Comparison of ENCODE assay signal across 8 mouse cellular contexts in genomic region chr7:25754738-25755467, GRCm38 (mm10). TPM values are rescaled to one million over a fixed set of nuclear protein-coding genes. Genes with fewer than 3 reads are reported as not detected.
DNase-seq lines count a peak whose midpoint lies in the region; ATAC-seq and TF ChIP-seq lines count a peak whose summit lies in the region.

TSS of gene Hnrnpul1 (minus strand) at chr7:25754757.

- no peak for TF ChIP-seq RAD21 in CH12.LX (IDR thresholded peaks at IDR 0.05; ENCODE audit: low read depth, low read length)

- H3K9ac ChIP-seq in CH12.LX (ENCODE audit: insufficient read depth, low read depth), result peak within 1 kb of the TSS; percentile 100
- H3K9ac ChIP-seq in forebrain, embryonic 11.5 days (ENCODE audit: low read length), result peak within 1 kb of the TSS; percentile 99
- H3K9ac ChIP-seq in heart, embryonic 16.5 days (ENCODE audit: low read length), result peak within 1 kb of the TSS; percentile 100
- H3K9ac ChIP-seq in liver, embryonic 15.5 days, result peak within 1 kb of the TSS; percentile 88
- peak within 1 kb of the TSS; percentile 96 for H3K9ac ChIP-seq in neural tube, embryonic 12.5 days

- peak; percentile 99 for DNase-seq in CH12.LX (ENCODE audit: extremely low read depth)
- peak; percentile 98 for DNase-seq in c-Kit-positive CD71-positive TER-119-negative erythroid progenitor cells, embryonic 14.5 days (ENCODE audit: low read depth)
- DNase-seq in forebrain, embryonic 11.5 days (ENCODE audit: low spot score), result peak; percentile 98
- peak; percentile 99 for DNase-seq in kidney, postnatal 36 days
- peak; percentile 99 for DNase-seq in telencephalon, adult 2 months (ENCODE audit: low read depth, low spot score)

- peak within 1 kb of the TSS; percentile 97 for H3K27ac ChIP-seq in CH12.LX (ENCODE audit: insufficient read depth, low read depth)
- H3K27ac ChIP-seq in forebrain, embryonic 11.5 days (ENCODE audit: low read depth, low read length), result peak within 1 kb of the TSS; percentile 97
- H3K27ac ChIP-seq in heart, embryonic 16.5 days (ENCODE audit: low read length), result peak within 1 kb of the TSS; percentile 98
- peak within 1 kb of the TSS; percentile 97 for H3K27ac ChIP-seq in liver, embryonic 15.5 days (replicated peaks)
- H3K27ac ChIP-seq in neural tube, embryonic 12.5 days, result peak within 1 kb of the TSS; percentile 88

- peaks cover 44% of the 10 kb centered on the region for H3K79me2 ChIP-seq in CH12.LX (replicated peaks; ENCODE audit: control insufficient read depth, extremely low read depth, insufficient read depth, poor library complexity, severe bottlenecking)

- ATAC-seq in forebrain, embryonic 11.5 days (replicated peaks; ENCODE audit: low FRiP score), result peak; percentile 94
- peak; percentile 90 for ATAC-seq in heart, embryonic 16.5 days (replicated peaks; ENCODE audit: extremely low read depth, insufficient read depth, low FRiP score)
- ATAC-seq in liver, embryonic 15.5 days (ENCODE audit: insufficient read depth), result peak; percentile 91
- ATAC-seq in neural tube, embryonic 12.5 days (ENCODE audit: low FRiP score, low read depth), result peak; percentile 93

- H3K4me1 ChIP-seq in CH12.LX (ENCODE audit: control insufficient read depth in 1 of 2, insufficient read depth in 2 of 2), result peaks cover 5 to 32% of the 10 kb centered on the region in 2 experiments; a peak in 3 of 4 replicates
- H3K4me1 ChIP-seq in forebrain, embryonic 11.5 days (replicated peaks; ENCODE audit: control insufficient read depth, insufficient read depth, low read length), result peaks cover 7% of the 10 kb centered on the region
- H3K4me1 ChIP-seq in heart, embryonic 16.5 days (ENCODE audit: control insufficient read depth, insufficient read depth, low read length), result peaks cover 19% of the 10 kb centered on the region
- H3K4me1 ChIP-seq in liver, embryonic 15.5 days (replicated peaks), result peaks cover 41% of the 10 kb centered on the region
- peaks cover 20% of the 10 kb centered on the region for H3K4me1 ChIP-seq in neural tube, embryonic 12.5 days

- peak; percentile 57 for TF ChIP-seq POLR2A in CH12.LX (IDR thresholded peaks at IDR 0.05; ENCODE audit: low read depth, low read length)

- under 1% methylated on average over 55 of the region's 55 CpGs for WGBS in forebrain, embryonic 11.5 days
- under 1% methylated on average over 55 of the region's 55 CpGs for WGBS in heart, embryonic 16.5 days
- WGBS in liver, embryonic 15.5 days (ENCODE audit: insufficient replicate concordance), result under 1% methylated on average over 55 of the region's 55 CpGs
- under 1% methylated on average over 55 of the region's 55 CpGs for WGBS in neural tube, embryonic 12.5 days

- H3K36me3 ChIP-seq in CH12.LX (replicated peaks in 1 of 2; ENCODE audit: control insufficient read depth in 1 of 2, insufficient read depth in 1 of 2, low read length in 1 of 2), result peaks cover 7 to 25% of the 10 kb centered on the region in 2 experiments
- H3K36me3 ChIP-seq in forebrain, embryonic 11.5 days (ENCODE audit: control insufficient read depth, insufficient read depth, low read length), result peaks cover 5% of the 10 kb centered on the region; the same call in 1 of the 2 replicates
- H3K36me3 ChIP-seq in heart, embryonic 16.5 days (ENCODE audit: control insufficient read depth, insufficient read depth), result peaks cover 11% of the 10 kb centered on the region; the same call in 1 of the 2 replicates
- H3K36me3 ChIP-seq in liver, embryonic 15.5 days (replicated peaks), result peaks cover 30% of the 10 kb centered on the region
- peaks cover 20% of the 10 kb centered on the region for H3K36me3 ChIP-seq in neural tube, embryonic 12.5 days

- TF ChIP-seq EP300 in CH12.LX (IDR thresholded peaks at IDR 0.05; ENCODE audit: low read length), result 0 out of 2 replicates have a peak, but pooled peaks have one; percentile 10

- dilution Hi-C loops in CH12.LX (cut with MboI; ENCODE audit: extremely low pct_ligation_motif_present, extremely low pct_unique_long_range_greater_than_20kb, low sequenced_read_pairs), result no loop called here

- peak within 1 kb of the TSS; percentile 89 for H3K4me2 ChIP-seq in CH12.LX (ENCODE audit: insufficient read depth, low read depth, poor library complexity, severe bottlenecking)
- peak within 1 kb of the TSS; percentile 63 for H3K4me2 ChIP-seq in forebrain, embryonic 11.5 days (ENCODE audit: low read depth, low read length, severe bottlenecking)
- H3K4me2 ChIP-seq in heart, embryonic 16.5 days (ENCODE audit: low read depth, low read length), result peak within 1 kb of the TSS; percentile 97
- peak within 1 kb of the TSS; percentile 96 for H3K4me2 ChIP-seq in liver, embryonic 15.5 days
- peak within 1 kb of the TSS; percentile 94 for H3K4me2 ChIP-seq in neural tube, embryonic 12.5 days (replicated peaks)

- peak in 1 of 2 experiments; percentile 39; a peak in 2 of 4 replicates for TF ChIP-seq CTCF in CH12.LX (conservative IDR thresholded peaks at IDR 0.05 in 1 of 2, IDR thresholded peaks at IDR 0.05 in 1 of 2; ENCODE audit: low read depth in 2 of 2, low read length in 2 of 2)

- H3K27me3 ChIP-seq in CH12.LX (replicated peaks), result peaks cover 31% of the 10 kb centered on the region
- H3K27me3 ChIP-seq in forebrain, embryonic 11.5 days (ENCODE audit: control insufficient read depth, insufficient read depth, low read length), result no peaks in the 10 kb centered on the region
- H3K27me3 ChIP-seq in heart, embryonic 16.5 days (ENCODE audit: control insufficient read depth, insufficient read depth, low read length), result no peaks in the 10 kb centered on the region
- 0 out of 2 replicates have a peak, but pooled peaks cover 3% of the 10 kb centered on the region for H3K27me3 ChIP-seq in liver, embryonic 15.5 days
- no peaks in the 10 kb centered on the region for H3K27me3 ChIP-seq in neural tube, embryonic 12.5 days (replicated peaks)

- in situ Hi-C loops in CH12.LX (cut with MboI; ENCODE audit: low pct_ligation_motif_present, low pct_unique_long_range_greater_than_20kb, low sequenced_read_pairs), result loop anchor here (5.0 kb wide), 2 partner anchors 38 to 52 kb away; partner anchors contain the start of gene Ccdc97

- no peaks in the 10 kb centered on the region for H3K9me3 ChIP-seq in CH12.LX (replicated peaks; ENCODE audit: low read length)
- H3K9me3 ChIP-seq in forebrain, embryonic 11.5 days (ENCODE audit: control insufficient read depth, low read length), result no peaks in the 10 kb centered on the region
- no peaks in the 10 kb centered on the region for H3K9me3 ChIP-seq in heart, embryonic 16.5 days (replicated peaks; ENCODE audit: control insufficient read depth, low read length)
- no peaks in the 10 kb centered on the region for H3K9me3 ChIP-seq in liver, embryonic 15.5 days (replicated peaks)
- no peaks in the 10 kb centered on the region for H3K9me3 ChIP-seq in neural tube, embryonic 12.5 days

- H3K4me3 ChIP-seq in CH12.LX (replicated peaks in 1 of 3; ENCODE audit: low read depth in 2 of 3, low read length in 2 of 3, poor library complexity in 1 of 3), result peak within 1 kb of the TSS; percentile 69 to 95 (median 94)
- peak within 1 kb of the TSS; percentile 98 for H3K4me3 ChIP-seq in forebrain, embryonic 11.5 days (ENCODE audit: low read depth, low read length)
- peak within 1 kb of the TSS; percentile 85 for H3K4me3 ChIP-seq in heart, embryonic 16.5 days (ENCODE audit: low read length)
- peak within 1 kb of the TSS; percentile 80 for H3K4me3 ChIP-seq in liver, embryonic 15.5 days (replicated peaks)
- H3K4me3 ChIP-seq in neural tube, embryonic 12.5 days, result peak within 1 kb of the TSS; percentile 97

TF ChIP-seq in CH12.LX, 34 proteins besides CTCF, POLR2A, EP300 and RAD21 (continues in another document):
- TF ChIP-seq MAZ (IDR thresholded peaks at IDR 0.05; ENCODE audit: low read depth, low read length) (peak; percentile 75), KAT2A (IDR thresholded peaks at IDR 0.05; ENCODE audit: insufficient replicate concordance, low read length) (peak; percentile 74; the same call in 1 of the 2 replicates), POLR2AphosphoS2 (IDR thresholded peaks at IDR 0.05; ENCODE audit: low read depth, low read length) (no peak), MXI1 (IDR thresholded peaks at IDR 0.05; ENCODE audit: low read depth, low read length) (no peak), MYC (IDR thresholded peaks at IDR 0.05; ENCODE audit: low read depth, low read length) (peak; percentile 55; the same call in 1 of the 2 replicates), ZKSCAN1 (IDR thresholded peaks at IDR 0.05; ENCODE audit: borderline replicate concordance, low read depth, low read length) (no peak), RCOR1 (conservative IDR thresholded peaks at IDR 0.05; ENCODE audit: low read depth, low read length) (peak; percentile 60; the same call in 1 of the 2 replicates), ZC3H11A (IDR thresholded peaks at IDR 0.05; ENCODE audit: low read depth, low read length) (no peak), MAX (IDR thresholded peaks at IDR 0.05; ENCODE audit: low read length) (peak; percentile 71; the same call in 1 of the 2 replicates), BHLHE40 (IDR thresholded peaks at IDR 0.05; ENCODE audit: low read depth, low read length) (peak; percentile 25), USF2 (conservative IDR thresholded peaks at IDR 0.05; ENCODE audit: low read depth, low read length) (no peak), NRF1 (IDR thresholded peaks at IDR 0.05; ENCODE audit: low read depth, low read length) (peak; percentile 69), USF1 (IDR thresholded peaks at IDR 0.05; ENCODE audit: low read depth, low read length) (no peak), E2F4 (IDR thresholded peaks at IDR 0.05; ENCODE audit: insufficient replicate concordance, low read depth, low read length) (peak; percentile 97), SIN3A (IDR thresholded peaks at IDR 0.05; ENCODE audit: low read length) (peak; percentile 66; the same call in 1 of the 2 replicates), IRF4 (IDR thresholded peaks at IDR 0.05; ENCODE audit: low read depth, low read length) (peak; percentile 45; the same call in 1 of the 2 replicates), ETS1 (conservative IDR thresholded peaks at IDR 0.05; ENCODE audit: low read depth, low read length) (no peak), TBP (conservative IDR thresholded peaks at IDR 0.05; ENCODE audit: low read depth, low read length) (peak; percentile 35; the same call in 1 of the 2 replicates), CHD2 (IDR thresholded peaks at IDR 0.05; ENCODE audit: low read length) (peak; percentile 64), PAX5 (IDR thresholded peaks at IDR 0.05; ENCODE audit: low read length) (no peak), JUND (conservative IDR thresholded peaks at IDR 0.05; ENCODE audit: low read depth, low read length) (no peak)

RNA-seq across cellular contexts. Expression of gene Hnrnpul1, which starts in this region (rescaled TPM):
- total RNA-seq in CH12.LX (2012; rRNA removed) (67.6 and 72.2 TPM in 2 replicates), CH12.LX (2014; rRNA removed) (44.7 and 52.6 TPM in 2 replicates)
- 155 and 188 TPM in 2 replicates for polyA plus RNA-seq in CH12.LX (2012; ENCODE audit: insufficient read length, low read depth)
- polyA plus RNA-seq in forebrain, embryonic 11.5 days (2014; fragmentation: Nextera tagmentation; extraction: Ambion mirVana), result 83.8 and 87.5 TPM in 2 replicates
- polyA plus RNA-seq in heart, embryonic 16.5 days (2015; fragmentation: Nextera tagmentation; extraction: Ambion mirVana), result 32.3 and 34.4 TPM in 2 replicates
- polyA plus RNA-seq in liver, embryonic 15.5 days (2015; fragmentation: Nextera tagmentation; extraction: Ambion mirVana), result 26.8 and 28.0 TPM in 2 replicates
- polyA plus RNA-seq in neural tube, embryonic 12.5 days (2016; fragmentation: Nextera tagmentation; extraction: Ambion mirVana), result 64.7 and 67.0 TPM in 2 replicates

Comparison
In these comparisons a context has a peak if more than half of its experiments do, and no peak if none do; other contexts are left out.
1. Peak in every context shown above with its lines: DNase-seq, ATAC-seq, H3K4me3 ChIP-seq and H3K27ac ChIP-seq.